Mouse (Mus musculus) left cerebral cortex, postnatal 36 days (tissue): ENCODE data around the gene Evl. TPM values are rescaled to one million over a fixed set of nuclear protein-coding genes. Genes with fewer than 3 reads are reported as not detected.

Source experiments
- DNase-seq, 2 experiments: peaks; one replicate each; pipeline ENCODE4 v3.0.0; 2021 to 2022; ENCODE audit warnings: low spot score in 2 of 2, mixed read lengths in 1 of 2
- intact Hi-C: fragments of 180-260 bp; cut with DNase I; formaldehyde crosslinking; loops from one replicate; pipeline ENCODE4 v1.15.1; 2025
- total RNA-seq, 2 experiments: library from RNA; stranded (reverse); gene quantifications; 2 replicates each; pipeline ENCODE4 v1.2.3; 2021

Gene Evl
- total RNA-seq, 2 experiments from 2014 or later = 261 to 264 TPM

DNA sequence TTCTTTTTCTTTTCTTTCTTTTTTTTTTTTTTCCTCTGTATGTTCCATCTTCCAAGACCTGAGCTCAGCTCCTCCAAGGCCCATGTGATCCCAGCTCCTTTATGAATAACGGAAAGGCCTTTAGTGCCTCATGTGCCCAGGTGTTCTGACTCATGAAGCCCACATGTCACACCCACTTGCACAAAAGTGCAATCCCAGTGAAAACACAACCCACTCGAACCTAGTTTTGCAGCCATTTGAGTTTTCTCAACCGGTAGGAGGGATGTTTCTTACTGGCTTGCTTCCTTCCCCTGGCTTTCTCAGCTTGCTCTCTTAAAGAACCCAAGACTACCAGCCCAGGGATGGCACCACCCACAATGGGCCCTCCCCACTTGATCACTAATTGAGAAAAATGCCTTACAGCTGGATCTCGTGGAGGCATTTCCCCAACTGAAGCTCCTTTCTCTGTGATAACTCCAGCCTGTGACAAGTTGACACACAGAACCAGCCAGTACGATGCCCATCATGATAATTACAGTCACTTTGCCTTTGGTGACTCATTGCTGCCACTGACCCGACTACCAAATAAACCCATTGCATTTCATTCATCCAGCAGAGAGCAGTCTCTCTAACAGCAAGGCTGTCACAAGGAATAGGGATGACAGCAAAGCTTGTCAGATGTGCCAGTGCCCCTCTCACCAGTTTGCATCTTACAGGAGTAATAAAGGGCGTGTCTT, 24.8 kb downstream of the Evl start:
- peak; percentile 51 to 76 for DNase-seq
- intact Hi-C loops = no loop called here

DNA sequence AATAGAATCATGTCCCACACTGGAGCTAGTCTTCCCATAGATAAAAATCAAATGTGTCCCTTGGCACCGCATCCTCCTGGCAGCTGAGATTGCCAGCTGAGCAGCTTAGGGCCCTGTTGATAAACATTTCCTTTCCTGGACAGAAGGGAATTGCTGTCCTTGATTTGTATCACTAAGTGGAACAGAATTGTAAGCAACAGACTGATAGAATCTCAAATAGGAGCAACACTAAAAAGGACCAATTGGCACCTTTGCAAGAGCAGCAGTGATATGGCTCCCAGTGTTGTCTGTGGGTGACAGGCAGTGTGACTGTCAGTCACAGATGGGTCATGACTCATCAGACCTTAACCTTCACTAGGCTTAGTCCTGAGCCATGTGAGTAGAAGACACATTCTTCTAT, 29.3 kb downstream of the Evl start:
- no peak for DNase-seq
- intact Hi-C loops = no loop called here

DNA sequence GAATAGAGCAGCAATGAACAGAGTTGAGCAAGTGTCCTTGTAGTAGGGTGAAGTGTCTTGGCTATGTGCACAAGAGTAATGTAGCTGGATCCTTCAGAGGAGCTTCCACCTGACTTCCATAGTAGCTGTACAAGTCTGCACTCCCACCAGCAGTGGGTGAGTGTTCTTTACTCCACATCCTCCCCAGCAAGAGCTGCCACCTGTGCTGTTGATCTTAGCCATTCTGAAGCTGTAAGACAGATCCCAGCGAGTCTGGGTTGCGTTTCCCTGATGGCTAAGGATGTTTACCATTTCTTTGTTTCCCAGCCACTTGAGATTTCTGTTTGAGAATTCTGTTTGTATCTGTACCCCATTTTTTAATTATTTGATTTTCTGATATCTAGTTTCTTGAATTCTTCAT, 35.6 kb downstream of the Evl start:
- intact Hi-C loops = no loop called here
- no peak for DNase-seq

DNA sequence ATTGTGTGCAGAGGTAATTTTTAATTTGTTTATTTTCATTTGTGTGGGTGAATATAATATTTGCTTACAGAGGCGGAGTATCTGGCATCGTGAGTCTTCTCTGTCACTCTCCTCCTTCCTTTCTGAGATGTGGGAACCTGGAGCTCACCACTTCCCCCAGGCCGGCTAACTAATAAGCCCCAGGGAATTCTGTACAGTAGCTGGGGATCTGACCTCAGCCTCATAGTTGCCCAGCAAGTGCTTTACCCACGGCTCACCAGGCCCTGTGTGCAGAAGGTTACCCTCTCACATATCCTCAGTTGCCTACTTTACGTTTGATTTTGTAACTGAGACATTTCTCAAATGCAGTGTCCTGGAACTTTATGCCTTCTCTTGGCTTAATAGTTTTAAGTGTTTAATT, 37.1 kb downstream of the Evl start:
- intact Hi-C loops = no loop called here
- DNase-seq = no peak

DNA sequence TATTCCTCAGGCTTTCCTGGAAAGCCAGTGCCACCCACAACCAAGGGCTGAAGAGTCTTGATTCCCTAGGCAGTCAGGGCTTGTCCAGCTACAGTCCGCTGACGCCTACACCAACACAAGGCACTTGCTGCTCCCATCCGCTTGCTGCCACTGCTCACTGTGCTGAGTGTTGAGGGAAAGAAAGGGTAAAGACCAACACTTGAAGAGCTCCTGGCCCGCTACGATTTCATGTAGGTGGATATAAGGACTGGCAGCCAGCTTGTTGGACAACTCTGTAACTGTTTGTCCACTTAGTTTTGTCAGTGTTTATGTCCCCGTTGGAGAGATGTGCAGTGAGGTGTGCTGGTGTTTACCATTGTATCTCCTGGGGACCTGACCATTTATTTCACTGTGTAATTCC, 38.3 kb downstream of the Evl start:
- no peak for DNase-seq
- intact Hi-C loops = no loop called here

DNA sequence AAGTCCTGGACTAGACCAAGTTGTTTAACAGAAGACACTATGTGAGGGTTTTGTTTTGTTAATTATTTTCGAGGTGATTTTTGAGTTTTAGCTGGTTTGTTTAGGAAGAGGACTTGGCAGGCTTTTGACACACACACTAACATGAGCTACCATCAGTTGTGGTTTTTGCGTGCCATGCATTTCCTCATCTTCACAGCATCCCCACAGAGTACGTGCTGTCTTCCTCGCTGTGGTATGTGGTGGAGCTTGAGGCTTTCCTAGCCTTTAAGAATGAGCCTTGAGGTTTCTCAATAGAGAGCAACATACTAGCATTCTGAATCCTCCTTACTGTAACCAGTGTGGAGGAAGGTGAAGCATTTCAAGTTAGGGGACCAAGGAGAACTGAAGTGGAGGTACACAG, 46.3 kb downstream of the Evl start:
- DNase-seq = no peak
- intact Hi-C loops = loop anchor here (10.0 kb wide), 1 partner anchor 46 kb away; the partner anchor contains the start of gene Evl

DNA sequence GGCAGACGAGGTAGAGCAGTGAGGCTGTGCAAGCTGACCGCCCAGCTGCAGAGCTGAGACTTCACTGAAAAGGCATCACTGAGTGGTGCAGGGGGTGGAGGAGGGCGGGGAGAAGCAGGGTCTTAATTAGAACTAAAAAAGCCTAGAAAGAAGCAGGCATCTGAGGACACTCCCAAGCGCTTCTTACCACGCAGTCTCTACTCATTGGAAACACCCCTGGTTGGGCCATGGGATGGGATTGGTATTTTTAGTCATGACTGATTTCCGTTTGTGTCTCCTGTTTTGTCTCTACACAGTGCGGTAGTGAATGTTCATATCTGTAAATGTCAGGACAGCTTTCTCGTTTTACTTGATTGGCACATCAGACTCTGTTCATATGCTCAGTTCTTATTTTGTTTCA, 46.8 kb downstream of the Evl start:
- DNase-seq = peak; percentile 27 to 44
- intact Hi-C loops = loop anchor here (10.0 kb wide), 1 partner anchor 47 kb away; the partner anchor contains the start of gene Evl

DNA sequence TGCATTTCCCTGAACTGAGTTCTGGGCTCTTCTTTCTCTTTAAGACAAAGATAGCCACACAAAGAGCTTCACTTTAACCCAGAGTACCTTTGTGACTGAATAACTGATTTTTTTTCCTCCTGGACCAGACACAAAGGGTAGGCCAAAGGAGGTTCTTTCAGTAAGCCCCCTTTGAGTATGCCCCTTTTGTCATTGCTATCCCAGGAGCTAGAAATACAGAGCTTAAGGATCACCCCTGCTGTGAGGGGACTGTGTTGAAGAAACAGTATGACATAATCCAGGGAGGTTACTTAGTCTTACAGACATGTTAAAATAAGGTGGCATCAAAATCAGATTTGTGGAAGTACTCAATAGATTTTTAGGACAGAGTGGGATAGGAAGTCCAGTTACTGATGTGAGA, 50.0 kb downstream of the Evl start:
- DNase-seq = no peak
- intact Hi-C loops = loop anchor here (10.0 kb wide), 1 partner anchor 50 kb away; the partner anchor contains the start of gene Evl

DNA sequence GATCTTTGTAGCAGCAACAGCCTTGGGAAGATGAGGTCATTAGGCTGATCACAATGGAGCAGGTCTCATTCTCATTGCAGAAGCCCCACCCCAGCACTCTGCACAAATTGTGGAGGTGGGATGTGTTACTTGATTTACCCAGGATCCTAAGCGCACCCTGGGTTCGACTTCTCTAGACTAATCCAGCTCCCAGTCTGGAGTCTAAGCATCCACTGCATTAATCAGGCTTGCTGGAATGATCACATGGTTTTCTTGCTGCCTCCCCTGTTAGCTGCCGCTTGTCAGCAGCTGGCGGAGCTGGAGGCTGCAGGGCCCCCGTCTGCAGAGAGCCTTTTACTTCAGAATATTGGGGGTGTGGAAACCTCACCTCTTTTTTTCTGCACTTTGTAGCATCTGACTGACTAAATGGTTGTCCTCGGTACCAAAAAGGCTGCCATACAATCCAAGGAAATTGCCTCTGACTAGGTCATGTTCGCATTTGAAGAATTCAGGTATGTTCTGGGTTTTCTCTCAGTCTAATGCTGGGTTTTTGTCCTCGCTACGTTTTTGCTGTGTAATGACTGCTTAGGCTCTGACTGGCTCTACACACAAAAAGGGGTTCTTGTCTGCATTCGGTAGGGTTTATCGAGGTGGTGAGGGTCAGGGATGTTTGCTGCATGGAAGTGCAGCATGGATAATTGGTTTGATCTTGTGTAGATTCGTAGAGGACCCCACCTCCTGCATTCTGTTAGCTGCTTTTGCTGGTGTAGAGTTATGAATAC, 51.2 kb downstream of the Evl start:
- peak; percentile 19 to 20 for DNase-seq
- intact Hi-C loops = loop anchor here (10.0 kb wide), 1 partner anchor 51 kb away; the partner anchor contains the start of gene Evl

DNA sequence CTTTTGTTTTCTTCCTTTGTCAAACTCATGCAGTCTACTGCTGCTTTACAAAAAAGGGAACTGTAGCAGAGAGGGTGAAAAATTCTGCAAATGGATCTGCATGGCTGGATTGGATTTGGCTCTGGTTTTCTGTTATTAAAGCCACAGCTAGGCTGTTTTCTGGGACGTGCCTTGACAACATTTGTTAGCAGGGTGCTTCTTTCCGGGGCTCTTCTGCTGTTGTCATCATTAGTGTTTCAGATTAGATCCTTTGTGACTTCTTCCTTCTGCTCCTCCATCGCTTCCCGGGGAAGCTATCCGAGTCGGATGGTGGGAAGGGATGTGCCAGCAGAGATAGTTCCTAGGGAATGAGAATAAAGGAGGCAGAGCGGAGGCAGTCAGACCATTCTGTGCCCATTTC, 51.8 kb downstream of the Evl start:
- DNase-seq = peak; percentile 15 to 20
- intact Hi-C loops = loop anchor here (10.0 kb wide), 1 partner anchor 52 kb away; the partner anchor contains the start of gene Evl

DNA sequence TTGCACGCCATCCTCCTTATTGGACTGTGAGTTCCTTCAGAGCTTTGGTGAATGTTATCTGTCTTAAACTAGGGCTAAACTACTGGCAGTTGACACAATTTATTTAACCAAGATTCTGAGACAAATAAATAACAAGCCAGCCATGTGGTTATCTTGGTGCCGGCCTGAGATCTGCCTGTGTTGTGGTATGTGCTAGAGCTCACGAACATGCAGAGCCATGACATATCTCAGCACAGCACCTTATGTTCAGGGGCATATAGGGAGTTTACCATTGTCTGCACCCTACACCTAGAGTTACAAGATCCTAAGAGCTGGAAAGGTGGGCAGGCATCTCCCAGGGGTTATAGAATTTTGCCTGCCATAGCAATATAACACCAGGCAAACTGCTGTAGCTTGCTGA, 54.9 kb downstream of the Evl start:
- intact Hi-C loops = loop anchor here (10.0 kb wide), 1 partner anchor 55 kb away; the partner anchor contains the start of gene Evl

DNA sequence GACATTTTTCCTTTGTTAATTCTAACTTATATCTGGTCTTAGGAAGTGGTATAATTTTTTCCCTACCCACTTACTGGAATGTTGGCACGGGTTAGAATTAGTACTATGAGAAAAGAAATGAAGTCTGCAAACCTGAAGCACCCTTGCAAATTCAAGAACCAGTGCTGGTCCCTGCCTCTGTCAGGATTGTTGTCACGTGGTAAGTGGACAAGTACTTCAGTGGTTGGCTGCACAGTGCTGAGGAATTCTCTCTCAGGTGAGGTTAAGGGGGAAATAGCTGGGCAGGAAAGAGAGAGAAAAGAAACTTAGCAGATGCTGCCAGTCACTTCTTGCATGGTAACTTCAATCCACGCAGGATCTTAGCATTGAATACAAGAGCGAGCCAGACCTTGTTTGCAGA, 55.7 kb downstream of the Evl start:
- no peak for DNase-seq
- intact Hi-C loops = loop anchor here (5.0 kb wide), 1 partner anchor 47 kb away; no protein-coding TSS in a partner anchor

More for the DNA sequence above, 54.9 kb downstream of the Evl start:
- no peak for DNase-seq

DNA sequence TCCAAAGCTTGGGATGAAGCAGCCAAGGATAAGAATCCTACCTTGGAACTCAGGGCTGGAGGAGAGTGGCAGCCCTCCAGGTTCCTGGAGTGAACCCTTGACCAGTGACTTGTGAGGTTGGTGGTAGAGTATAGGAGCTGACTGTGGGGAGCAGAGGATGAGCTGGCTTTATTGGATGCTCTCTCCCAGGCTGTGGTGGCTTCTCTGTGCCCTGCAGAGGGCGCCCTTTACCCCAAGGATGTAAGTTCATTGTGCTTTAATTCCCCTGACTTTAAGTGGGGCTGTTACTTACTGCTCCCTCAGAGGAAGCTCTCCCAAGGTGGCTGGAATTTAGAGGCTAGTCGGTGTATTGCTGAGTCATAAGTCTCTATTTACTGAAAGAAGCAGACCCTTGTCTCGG, 58.6 kb downstream of the Evl start:
- intact Hi-C loops = loop anchor here (2.0 to 5.0 kb wide), 2 partner anchors 44 to 146 kb away; no protein-coding TSS in a partner anchor
- DNase-seq = peak; percentile 36 to 44

DNA sequence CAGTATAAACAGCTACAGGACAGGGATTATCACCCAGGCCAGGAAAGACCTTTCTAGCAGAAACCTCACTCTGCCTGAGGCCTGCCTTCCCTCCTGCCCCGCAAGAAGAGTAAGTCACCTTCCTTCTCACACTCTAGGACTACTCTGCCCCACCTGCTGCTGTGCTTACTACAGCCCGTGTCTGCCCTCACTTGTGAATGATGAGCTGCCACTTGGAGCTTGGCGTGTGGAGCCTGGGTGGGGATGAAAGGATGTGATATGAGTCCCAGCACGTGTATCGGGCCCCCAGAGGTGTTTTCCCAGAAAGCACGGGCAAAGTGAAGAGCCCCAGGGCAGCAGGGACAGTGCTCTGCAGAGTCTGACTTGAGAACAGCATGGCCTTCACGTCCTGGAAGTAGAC, 63.0 kb downstream of the Evl start:
- intact Hi-C loops = no loop called here
- no peak for DNase-seq

DNA sequence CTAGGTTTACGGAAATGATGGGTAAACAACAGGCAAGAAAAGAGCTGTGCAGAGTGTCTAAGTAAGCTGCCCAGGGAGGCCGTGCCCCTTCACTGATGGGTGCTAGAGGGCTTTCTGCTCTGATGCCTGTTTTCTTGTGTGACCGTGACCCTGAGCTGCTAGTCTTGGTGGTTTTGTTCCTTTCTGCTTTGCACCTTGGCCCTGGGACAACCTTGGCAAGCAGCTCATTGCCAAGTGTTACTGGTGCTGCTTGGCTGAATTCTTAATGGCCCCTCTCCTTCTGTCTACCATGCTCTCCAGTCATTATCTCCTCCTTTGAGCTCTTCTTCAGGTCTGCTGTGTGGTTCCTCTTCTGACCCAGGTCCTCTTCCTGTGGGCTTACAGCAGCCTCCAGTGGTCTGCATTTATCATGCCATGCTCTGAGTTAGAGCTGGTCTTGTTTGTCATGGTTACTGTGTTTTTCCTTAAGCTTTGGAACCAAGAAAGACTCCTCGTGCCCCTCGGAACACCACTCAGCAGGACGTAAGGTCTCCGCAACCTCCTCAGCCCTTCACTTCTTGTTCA, 65.4 kb downstream of the Evl start:
- DNase-seq = no peak
- intact Hi-C loops = no loop called here

DNA sequence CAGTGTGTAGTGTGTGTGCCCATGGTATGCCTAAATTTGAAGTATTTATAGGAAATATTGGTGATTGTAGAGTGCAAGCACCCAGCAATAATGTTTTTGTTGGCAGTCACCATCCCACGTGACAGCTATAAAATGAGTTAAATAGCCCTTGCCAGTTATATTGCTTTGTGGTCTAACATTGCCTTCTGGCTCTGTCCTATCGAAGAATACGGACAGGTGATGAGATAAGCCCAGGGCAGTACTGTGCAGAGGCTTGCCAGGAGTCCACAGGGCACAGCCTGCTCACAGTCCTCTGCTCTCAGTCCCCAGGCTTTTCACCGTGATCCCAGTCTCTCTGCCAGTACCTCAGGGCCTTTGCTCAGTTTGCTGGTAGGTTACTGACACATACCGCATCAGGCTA, 67.9 kb downstream of the Evl start:
- no peak for DNase-seq

DNA sequence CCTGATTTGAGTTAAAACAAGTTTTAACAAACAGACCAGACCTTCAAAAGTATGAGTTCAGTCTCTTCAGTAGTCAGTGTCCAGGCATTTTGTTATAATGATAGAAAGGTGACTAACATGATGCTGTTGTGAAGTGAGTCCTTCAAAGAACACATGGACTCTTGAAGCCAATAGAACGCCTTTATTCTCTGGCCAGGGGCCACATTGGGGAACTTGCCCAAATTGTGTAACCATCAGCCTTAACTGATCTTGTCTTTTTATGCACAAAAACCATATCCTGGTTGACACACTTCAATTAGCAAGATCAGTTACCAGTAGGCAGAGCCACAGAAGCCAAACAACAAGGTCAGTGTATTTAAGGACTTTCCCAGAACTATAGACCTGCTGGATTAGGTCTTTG, 75.0 kb downstream of the Evl start:
- intact Hi-C loops = no loop called here
- DNase-seq = no peak

More for the DNA sequence above, 67.9 kb downstream of the Evl start:
- intact Hi-C loops = no loop called here

DNA sequence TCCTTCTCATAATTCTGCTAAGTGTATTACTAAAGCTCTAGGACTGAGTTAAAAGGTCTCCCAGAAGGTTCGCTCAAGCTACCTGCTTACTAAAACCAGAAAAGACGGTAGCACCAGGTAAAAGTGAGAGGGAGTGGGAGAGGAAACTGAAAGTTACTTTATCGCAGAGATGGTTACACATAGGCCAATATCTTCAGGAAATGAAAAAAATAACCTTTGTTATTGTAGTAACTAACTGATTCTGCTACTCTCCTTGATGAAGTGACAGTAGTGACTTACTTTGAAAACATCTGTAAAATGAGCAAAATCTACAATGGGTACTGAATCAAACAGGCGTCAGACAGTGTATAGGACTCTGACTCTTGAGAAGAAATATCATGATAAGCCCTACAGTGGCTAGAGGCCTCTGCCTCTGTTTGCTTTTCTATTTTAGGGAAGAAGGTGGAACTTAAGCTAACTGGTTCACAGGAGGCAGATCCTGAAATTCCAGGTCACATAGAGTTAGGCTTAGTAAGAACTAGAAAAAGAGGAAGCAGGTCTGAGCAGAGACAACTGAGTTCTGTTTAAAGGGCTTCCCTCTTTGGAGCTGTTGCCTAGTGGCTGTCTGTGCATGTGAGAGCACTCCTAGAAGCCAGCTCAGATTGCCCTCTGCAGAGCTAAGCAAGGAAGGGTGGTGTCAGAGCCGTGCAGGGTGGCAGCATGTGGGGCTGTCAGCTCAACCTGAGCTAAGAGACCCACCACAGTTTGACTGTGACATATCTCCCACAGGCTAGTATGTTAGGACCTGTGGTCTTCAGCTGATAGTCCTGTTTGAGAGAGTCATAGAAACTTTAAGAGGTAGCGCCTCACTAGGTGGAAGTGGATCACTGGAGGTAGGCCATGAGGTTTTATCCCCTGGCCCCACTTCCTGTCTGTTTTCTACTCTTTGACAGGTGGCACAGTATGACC, 76.5 kb downstream of the Evl start:
- intact Hi-C loops = no loop called here
- no peak for DNase-seq

DNA sequence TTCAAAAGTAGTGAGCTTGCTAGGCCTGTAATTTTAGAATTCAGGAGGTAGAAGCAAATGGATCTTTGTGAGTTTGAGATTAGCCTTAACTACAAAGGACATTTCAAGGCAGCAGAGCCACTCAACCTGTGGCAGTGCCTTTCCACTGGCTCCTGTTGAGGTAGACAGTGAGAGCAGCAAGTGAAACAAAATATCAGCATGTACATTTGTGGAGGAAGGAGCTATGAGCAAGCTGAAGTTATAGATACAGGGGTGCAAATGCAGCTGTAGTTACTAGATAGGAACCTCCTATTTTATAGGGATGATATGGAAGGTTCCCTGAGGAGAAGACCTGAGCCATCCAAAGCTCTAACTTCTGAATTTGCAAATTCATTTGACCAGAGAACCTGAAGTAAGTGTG, 78.0 kb downstream of the Evl start:
- intact Hi-C loops = no loop called here
- DNase-seq = no peak
